Mouse (Mus musculus) heart, postnatal 0 days (tissue): ENCODE measurements around the gene Kcnj6. TPM values are rescaled to one million over a fixed set of nuclear protein-coding genes. Genes with fewer than 3 reads are reported as not detected.

Source experiments
- ATAC-seq: fragments of 200-750 bp; cut with Nextera tagmentation; 2 replicates; pipeline ENCODE4 v1.8.0; 2017; ENCODE audit warnings: low read depth, moderate number of reproducible peaks, moderate library complexity; ENCODE audit not compliant: insufficient read depth
- DNase-seq: peaks from one replicate; pipeline ENCODE4 v3.0.0-alpha.2; 2016; ENCODE audit warnings: low spot score
- H3K27ac ChIP-seq: fragments of 300-500 bp; sonication (generic); 2 replicates; pipeline ENCODE4 v1.5.1; 2014; ENCODE audit warnings: low read depth, mild to moderate bottlenecking
- H3K27me3 ChIP-seq: fragments of 300-500 bp; sonication (generic); 2 replicates; pipeline ENCODE4 v1.6.1; 2014; ENCODE audit warnings: low read length, mixed read lengths; ENCODE audit not compliant: control insufficient read depth, insufficient read depth
- H3K36me3 ChIP-seq: fragments of 300-500 bp; sonication (generic); replicated peaks from 2 replicates; pipeline ENCODE4 v1.6.1; 2014; ENCODE audit warnings: low read length, mixed read lengths; ENCODE audit not compliant: control insufficient read depth, insufficient read depth
- H3K4me1 ChIP-seq: fragments of 300-500 bp; sonication (generic); 2 replicates; pipeline ENCODE4 v1.6.1; 2014; ENCODE audit warnings: antibody characterized with exemption; ENCODE audit not compliant: control insufficient read depth, insufficient read depth
- H3K4me2 ChIP-seq: fragments of 300-500 bp; sonication (generic); 2 replicates; pipeline ENCODE4 v1.6.1; 2014; ENCODE audit warnings: low read depth, mild to moderate bottlenecking, low read length, moderate library complexity
- H3K4me3 ChIP-seq: fragments of 300-500 bp; sonication (generic); 2 replicates; pipeline ENCODE4 v1.5.1; 2014; ENCODE audit warnings: low read depth, low read length
- H3K9ac ChIP-seq: fragments of 300-500 bp; sonication (generic); replicated peaks from 2 replicates; pipeline ENCODE4 v1.6.1; 2014; ENCODE audit warnings: low read depth, low read length, mixed read lengths
- H3K9me3 ChIP-seq: fragments of 300-500 bp; sonication (generic); replicated peaks from 2 replicates; pipeline ENCODE4 v1.6.1; 2016; ENCODE audit warnings: low read length; ENCODE audit not compliant: control insufficient read depth
- CTCF ChIP-seq: IDR thresholded peaks from 2 replicates; pipeline ENCODE4 v1.5.1; 2016; ENCODE audit warnings: antibody characterized with exemption, control low read depth, low read depth
- EP300 ChIP-seq: IDR thresholded peaks from 2 replicates; pipeline ENCODE4 v1.6.1; 2016; ENCODE audit warnings: antibody characterized with exemption, low read depth
- WGBS: fragments of 180-500 bp; shearing (Covaris S2); extraction: QIAGEN DNeasy Blood & Tissue Kit; methylation state at CpG from one replicate; pipeline ENCODE4 v1.1.7; 2014; 5-methylcytosine and 5-hydroxymethylcytosine counted together
- polyA plus RNA-seq: library from polyadenylated mRNA; unstranded; fragments of >200 nt; fragmentation: Nextera tagmentation; extraction: Ambion mirVana; gene quantifications from 2 replicates; pipeline ENCODE4 v1.2.1, GENCODE M21; 2015
- total RNA-seq: library from RNA; depleted of rRNA; stranded (reverse); fragments of >200 nt; gene quantifications from 2 replicates; pipeline ENCODE4 v1.2.3, GENCODE M21; 2014; ENCODE audit warnings: low replicate concordance

The Kcnj6 gene
- total and polyA plus RNA-seq, 2 experiments from 2014 or later: not detected

GRCm38 (mm10) chr16:94980374-94980773, 17.1 kb downstream of the Kcnj6 start:
- no peaks in the 10 kb centered on the region for H3K36me3 ChIP-seq
- H3K9ac ChIP-seq: no peak overlapping the region
- no peak overlapping the region for H3K4me3 ChIP-seq
- no peaks in the 10 kb centered on the region for H3K4me1 ChIP-seq
- no peak overlapping the region for H3K4me2 ChIP-seq
- ATAC-seq (no peak), DNase-seq (no peak)
- 50% methylated on average over 2 of the region's 2 CpGs for WGBS
- no peak overlapping the region for H3K27ac ChIP-seq
- H3K27me3 ChIP-seq: no peaks in the 10 kb centered on the region
- TF ChIP-seq EP300 (no peak), CTCF (no peak)
- H3K9me3 ChIP-seq: no peaks in the 10 kb centered on the region

DNA sequence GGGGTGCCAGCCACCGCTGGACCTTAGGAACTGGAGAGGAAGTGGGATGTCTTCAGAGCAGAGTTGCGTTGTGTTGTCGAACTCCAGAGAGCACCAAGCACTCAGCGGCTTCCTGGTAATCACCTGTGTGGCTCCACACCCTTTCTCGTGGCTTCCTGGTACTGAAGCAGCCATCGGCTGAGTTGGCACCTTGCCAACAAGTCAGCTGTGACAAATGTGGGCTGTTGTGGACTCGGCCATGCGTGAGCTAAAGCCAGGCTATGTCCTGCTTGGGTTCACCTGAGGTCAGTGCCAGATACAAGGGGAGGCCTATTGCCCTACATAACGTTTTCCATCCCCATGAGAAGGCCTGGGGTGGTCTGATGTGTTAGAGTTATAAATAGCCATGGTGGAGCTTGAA, 18.0 kb downstream of the Kcnj6 start:
- 65% methylated on average over 9 of the region's 9 CpGs for WGBS
- no peak overlapping the region for H3K4me2 ChIP-seq
- H3K36me3 ChIP-seq: no peaks in the 10 kb centered on the region
- no peaks in the 10 kb centered on the region for H3K4me1 ChIP-seq
- H3K4me3 ChIP-seq: no peak overlapping the region
- no peak for TF ChIP-seq EP300
- no peak for TF ChIP-seq CTCF
- H3K27ac ChIP-seq: no peak overlapping the region
- DNase-seq (no peak), ATAC-seq (no peak)
- H3K9me3 ChIP-seq: no peaks in the 10 kb centered on the region
- H3K27me3 ChIP-seq: no peaks in the 10 kb centered on the region
- H3K9ac ChIP-seq: no peak overlapping the region

GRCm38 (mm10) chr16:94972080-94972855, 25.2 kb downstream of the Kcnj6 start:
- H3K36me3 ChIP-seq: no peaks in the 10 kb centered on the region
- H3K9me3 ChIP-seq: no peaks in the 10 kb centered on the region
- 43% methylated on average over 14 of the region's 14 CpGs for WGBS
- no peaks in the 10 kb centered on the region for H3K4me1 ChIP-seq
- no peaks in the 10 kb centered on the region for H3K27me3 ChIP-seq
- peak; percentile 41 for DNase-seq
- H3K27ac ChIP-seq: no peak overlapping the region
- no peak overlapping the region for H3K4me3 ChIP-seq
- no peak for ATAC-seq
- TF ChIP-seq CTCF (no peak), EP300 (no peak)
- H3K9ac ChIP-seq: no peak overlapping the region
- H3K4me2 ChIP-seq: no peak overlapping the region

GRCm38 (mm10) chr16:94968941-94969340, 28.6 kb downstream of the Kcnj6 start:
- DNase-seq: no peak
- Histone ChIP-seq H3K9me3 (no peaks in the 10 kb centered on the region), H3K36me3 (no peaks in the 10 kb centered on the region), H3K4me2 (no peak overlapping the region), H3K27me3 (no peaks in the 10 kb centered on the region), H3K9ac (no peak overlapping the region), H3K4me3 (no peak overlapping the region), H3K4me1 (no peaks in the 10 kb centered on the region), H3K27ac (no peak overlapping the region)
- ATAC-seq: no peak
- TF ChIP-seq EP300 (no peak), CTCF (no peak)
- 56% methylated on average over 6 of the region's 6 CpGs for WGBS

DNA sequence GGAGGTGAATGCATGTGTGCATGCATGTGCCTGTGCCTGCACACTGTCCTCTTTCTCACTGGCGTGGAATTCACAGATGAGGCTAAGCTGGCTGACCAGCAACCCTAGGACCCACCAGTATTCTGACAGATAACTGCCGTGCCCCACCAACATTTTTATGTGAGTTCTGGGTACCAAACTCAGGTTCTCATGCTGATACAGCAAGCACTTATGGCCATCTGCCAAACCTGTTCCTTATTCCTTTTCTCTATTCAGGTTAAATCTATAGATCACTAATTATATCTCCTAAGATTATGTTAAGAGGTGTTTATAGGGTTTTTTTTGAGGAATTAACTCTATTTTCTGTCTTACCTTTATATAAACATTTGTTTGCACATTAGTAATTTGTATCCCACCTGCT, 29.0 kb downstream of the Kcnj6 start:
- no peaks in the 10 kb centered on the region for H3K27me3 ChIP-seq
- no peak overlapping the region for H3K4me2 ChIP-seq
- no peak overlapping the region for H3K27ac ChIP-seq
- H3K9me3 ChIP-seq: no peaks in the 10 kb centered on the region
- no peaks in the 10 kb centered on the region for H3K36me3 ChIP-seq
- 67% methylated on average over 2 of the region's 2 CpGs for WGBS
- H3K9ac ChIP-seq: no peak overlapping the region
- DNase-seq (no peak), ATAC-seq (no peak)
- no peaks in the 10 kb centered on the region for H3K4me1 ChIP-seq
- TF ChIP-seq EP300 (no peak), CTCF (no peak)
- no peak overlapping the region for H3K4me3 ChIP-seq
